Mouse (Mus musculus): ENCODE results near the gene Aak1.

DNA sequence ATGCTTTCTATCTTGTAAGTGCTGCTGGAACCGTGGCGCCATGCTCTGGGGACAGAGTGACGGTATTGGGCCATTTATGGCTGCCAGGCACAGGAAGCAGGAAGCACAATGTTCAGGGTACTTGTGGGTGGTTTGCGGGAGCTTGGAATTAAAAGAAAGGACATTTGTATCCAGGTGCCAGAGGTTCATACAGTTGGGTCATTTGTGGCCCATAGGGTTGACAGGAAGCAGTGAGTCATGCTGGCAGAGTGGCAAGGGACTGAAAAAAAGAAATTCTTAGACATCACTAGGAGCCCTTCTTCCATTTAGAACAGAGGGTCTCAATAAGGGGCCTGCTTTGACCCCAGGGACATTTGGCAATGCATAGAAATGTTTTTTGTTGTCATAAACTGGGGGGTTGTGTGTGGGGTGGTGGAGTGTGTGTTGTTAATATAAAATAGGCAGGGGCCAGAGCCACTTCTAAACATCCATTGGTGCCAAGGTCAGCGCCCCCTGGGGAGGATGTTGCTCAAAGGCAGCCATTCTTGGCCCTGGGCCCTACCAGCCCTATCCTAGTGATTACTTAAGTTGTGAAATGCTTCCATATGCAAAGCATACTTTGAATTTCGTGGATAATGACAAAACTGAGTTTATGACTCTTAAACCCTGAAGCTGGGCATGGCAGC lies 25.5 kb downstream of the Aak1 start:
- no peak for TF ChIP-seq EP300 (optimal IDR thresholded peaks at IDR 0.05)
- TF ChIP-seq CTCF (IDR thresholded peaks at IDR 0.05; ENCODE audit: low read depth), result no peak

All from stomach, postnatal 0 days (tissue).